Mouse (Mus musculus): Measurements from ENCODE around the gene Smg1. TPM values are rescaled to one million over a fixed set of nuclear protein-coding genes. Genes with fewer than 3 reads are reported as not detected.

The Smg1 gene
- total and polyA plus RNA-seq, 2 experiments from 2014 or later, result 14.2 to 57.4 TPM

DNA sequence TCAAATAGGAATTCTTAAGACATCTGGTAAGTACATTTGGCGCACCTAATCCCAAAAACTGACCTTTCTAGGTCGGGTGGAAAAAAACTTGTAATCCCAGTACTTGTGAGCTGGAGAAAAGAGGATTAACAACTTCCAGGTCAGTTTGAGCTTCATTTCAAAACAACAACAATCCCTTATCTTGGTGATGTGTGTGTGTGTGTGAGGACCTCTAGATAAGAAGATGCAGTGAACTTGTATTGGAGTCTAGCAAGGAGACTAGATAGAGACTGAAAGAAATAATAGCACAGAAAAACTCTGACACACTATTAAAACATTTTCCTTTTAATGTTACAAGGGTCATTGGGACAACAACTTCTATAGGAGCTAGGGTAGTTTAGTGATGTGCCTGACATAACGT is 99.9 kb downstream of the Smg1 start:
- Histone ChIP-seq H3K27me3 (ENCODE audit: insufficient read depth, low read length) (no peaks in the 10 kb centered on the region), H3K4me2 (ENCODE audit: low read depth) (no peak overlapping the region), H3K9ac (no peak overlapping the region), H3K36me3 (ENCODE audit: insufficient read depth) (peaks cover 62% of the 10 kb centered on the region), H3K27ac (ENCODE audit: low read depth, low read length) (no peak overlapping the region), H3K4me1 (ENCODE audit: insufficient read depth) (no peaks in the 10 kb centered on the region), H3K4me3 (ENCODE audit: low read depth, low read length) (no peak overlapping the region), H3K9me3 (ENCODE audit: low read length) (no peaks in the 10 kb centered on the region)
- WGBS, result 81% methylated on average over 3 of the region's 3 CpGs
- DNase-seq (no peak), ATAC-seq (no peak)
- no peak for TF ChIP-seq CTCF (IDR thresholded peaks at IDR 0.05; ENCODE audit: low read depth)

- Histone ChIP-seq H3K9ac (no peak overlapping the region), H3K4me3 (ENCODE audit: low read depth, low read length) (no peak overlapping the region), H3K27ac (ENCODE audit: low read depth, low read length) (no peak overlapping the region), H3K4me1 (ENCODE audit: insufficient read depth) (no peaks in the 10 kb centered on the region), H3K27me3 (ENCODE audit: insufficient read depth, low read length) (no peaks in the 10 kb centered on the region), H3K36me3 (ENCODE audit: insufficient read depth) (peaks cover 57% of the 10 kb centered on the region), H3K9me3 (ENCODE audit: low read length) (no peaks in the 10 kb centered on the region), H3K4me2 (ENCODE audit: low read depth) (no peak overlapping the region)
- DNase-seq (no peak), ATAC-seq (no peak)
- WGBS, result 96% methylated on average over 4 of the region's 4 CpGs
- TF ChIP-seq CTCF (IDR thresholded peaks at IDR 0.05; ENCODE audit: low read depth), result no peak
Measured at GRCm38 (mm10) chr7:118143123-118143522, 100.3 kb downstream of the Smg1 start.

GRCm38 (mm10) chr7:118141271-118141670 is 102.2 kb downstream of the Smg1 start:
- TF ChIP-seq CTCF (IDR thresholded peaks at IDR 0.05; ENCODE audit: low read depth), result no peak
- H3K27me3 ChIP-seq (ENCODE audit: insufficient read depth, low read length), result no peaks in the 10 kb centered on the region
- DNase-seq, result no peak
- no peaks in the 10 kb centered on the region for H3K4me1 ChIP-seq (ENCODE audit: insufficient read depth)
- H3K36me3 ChIP-seq (ENCODE audit: insufficient read depth), result peaks cover 68% of the 10 kb centered on the region
- H3K4me3 ChIP-seq (ENCODE audit: low read depth, low read length), result no peak overlapping the region
- H3K9ac ChIP-seq, result no peak overlapping the region
- H3K4me2 ChIP-seq (ENCODE audit: low read depth), result no peak overlapping the region
- 95% methylated on average over 7 of the region's 7 CpGs for WGBS
- H3K27ac ChIP-seq (ENCODE audit: low read depth, low read length), result no peak overlapping the region
- H3K9me3 ChIP-seq (ENCODE audit: low read length), result no peaks in the 10 kb centered on the region
- ATAC-seq, result no peak

DNA sequence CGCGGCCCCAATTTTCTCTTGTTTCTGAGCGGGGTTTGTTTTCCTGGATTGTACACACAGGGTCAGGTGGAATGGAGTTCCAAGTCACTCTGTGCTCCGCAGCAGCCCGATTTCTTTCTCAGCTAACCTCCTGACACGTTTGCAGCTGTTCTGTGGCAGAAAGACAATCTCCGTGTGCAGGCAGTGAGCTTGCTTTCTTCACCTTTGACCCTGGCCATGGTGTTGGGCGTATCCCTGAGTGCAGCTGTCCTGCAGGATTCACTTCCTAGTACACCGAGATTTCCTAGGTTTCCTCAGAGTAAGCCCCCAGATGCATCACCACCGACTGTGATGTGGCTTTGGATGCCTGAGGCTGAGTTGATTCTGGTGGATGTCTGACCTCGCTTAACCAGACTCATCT is 108.3 kb downstream of the Smg1 start:
- 84% methylated on average over 11 of the region's 11 CpGs for WGBS
- H3K36me3 ChIP-seq (ENCODE audit: insufficient read depth), result peaks cover 42% of the 10 kb centered on the region
- H3K4me3 ChIP-seq (ENCODE audit: low read depth, low read length), result no peak overlapping the region
- no peaks in the 10 kb centered on the region for H3K9me3 ChIP-seq (ENCODE audit: low read length)
- H3K27ac ChIP-seq (ENCODE audit: low read depth, low read length), result no peak overlapping the region
- no peak for ATAC-seq
- H3K4me1 ChIP-seq (ENCODE audit: insufficient read depth), result no peaks in the 10 kb centered on the region
- no peak overlapping the region for H3K4me2 ChIP-seq (ENCODE audit: low read depth)
- H3K9ac ChIP-seq, result no peak overlapping the region
- no peak for TF ChIP-seq CTCF (IDR thresholded peaks at IDR 0.05; ENCODE audit: low read depth)
- H3K27me3 ChIP-seq (ENCODE audit: insufficient read depth, low read length), result no peaks in the 10 kb centered on the region
- no peak for DNase-seq

DNA sequence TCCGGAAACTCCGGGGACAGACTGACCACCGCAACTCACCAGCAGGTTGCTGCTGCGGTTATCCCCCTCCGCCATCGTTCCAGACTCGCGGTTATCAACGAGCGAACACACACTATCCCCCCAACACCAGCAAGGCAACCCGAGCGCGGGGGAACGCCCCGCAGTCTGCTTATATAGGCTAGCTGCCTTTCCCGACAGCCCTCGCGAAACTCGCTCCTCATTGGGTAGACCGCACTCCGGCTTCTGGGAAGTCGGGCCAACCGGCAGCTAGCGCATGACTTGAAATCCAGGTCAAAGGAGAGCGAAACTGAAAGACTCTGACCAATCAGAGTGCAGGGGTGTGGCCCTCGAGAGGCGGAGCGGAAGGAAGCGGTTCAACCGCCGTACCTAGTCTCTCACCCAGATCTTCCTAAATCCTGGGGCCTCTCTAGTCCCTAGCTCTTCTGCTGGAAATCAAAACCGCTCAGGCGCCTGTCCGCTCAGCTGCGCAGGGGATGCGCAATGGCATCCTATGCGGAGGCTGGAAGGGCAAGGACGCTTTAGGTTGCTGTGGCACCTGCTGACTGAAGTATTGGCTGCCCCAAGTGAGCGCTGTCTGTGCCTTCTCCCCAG is 113.9 kb downstream of the Smg1 start, which contains the start of gene Arl6ip1:
Gene Arl6ip1 (minus strand): TSS at position 233 of the 612 bp plus-strand sequence.
- peak; percentile 98 for DNase-seq
- no peak for TF ChIP-seq CTCF (IDR thresholded peaks at IDR 0.05; ENCODE audit: low read depth)
- H3K9ac ChIP-seq, result peak within 1 kb of the TSS; percentile 87
- H3K4me1 ChIP-seq (ENCODE audit: insufficient read depth), result peaks cover 13% of the 10 kb centered on the region; the same call in 1 of the 2 replicates
- no peaks in the 10 kb centered on the region for H3K27me3 ChIP-seq (ENCODE audit: insufficient read depth, low read length)
- ATAC-seq, result peak; percentile 99
- H3K4me2 ChIP-seq (ENCODE audit: low read depth), result peak within 1 kb of the TSS; percentile 75
- H3K27ac ChIP-seq (ENCODE audit: low read depth, low read length), result peak within 1 kb of the TSS; percentile 87
- H3K9me3 ChIP-seq (ENCODE audit: low read length), result no peaks in the 10 kb centered on the region
- H3K36me3 ChIP-seq (ENCODE audit: insufficient read depth), result peaks cover 2% of the 10 kb centered on the region
- WGBS, result under 1% methylated on average over 39 of the region's 39 CpGs
- H3K4me3 ChIP-seq (ENCODE audit: low read depth, low read length), result peak within 1 kb of the TSS; percentile 87

DNA sequence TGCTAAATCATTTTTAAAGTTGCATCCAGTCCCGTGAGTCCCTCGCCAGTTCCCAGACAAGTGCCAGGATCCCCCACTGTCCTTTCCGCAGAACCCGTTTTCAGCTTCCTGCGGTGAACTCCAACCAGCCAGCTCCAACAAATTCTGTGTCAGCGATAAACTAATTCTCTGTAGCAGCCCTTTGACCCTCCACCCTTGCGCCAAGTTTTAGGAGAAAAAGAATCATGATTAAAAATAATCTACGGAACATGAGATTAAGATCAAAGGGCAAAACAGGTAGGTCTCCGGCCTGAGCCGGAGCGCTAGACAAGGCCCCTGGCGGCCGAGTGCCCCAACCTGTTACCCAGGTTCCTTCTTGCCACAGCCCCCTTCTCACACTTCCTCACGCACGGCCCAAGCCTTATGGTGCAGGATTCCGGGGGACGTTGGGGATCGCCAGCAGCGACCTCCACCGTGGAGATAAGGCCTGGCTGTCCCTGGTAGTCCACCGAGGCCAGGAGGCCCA is 114.5 kb downstream of the Smg1 start:
- peak overlapping the region; percentile 87 for H3K9ac ChIP-seq
- H3K36me3 ChIP-seq (ENCODE audit: insufficient read depth), result 0 out of 2 replicates have a peak, but pooled peaks cover 4% of the 10 kb centered on the region
- peak; percentile 45 for DNase-seq
- H3K4me1 ChIP-seq (ENCODE audit: insufficient read depth), result peaks cover 13% of the 10 kb centered on the region; the same call in 1 of the 2 replicates
- WGBS, result under 1% methylated on average over 21 of the region's 21 CpGs
- peak overlapping the region; percentile 75 for H3K4me2 ChIP-seq (ENCODE audit: low read depth)
- peak; percentile 36; the same call in 1 of the 2 replicates for TF ChIP-seq CTCF (IDR thresholded peaks at IDR 0.05; ENCODE audit: low read depth)
- H3K27me3 ChIP-seq (ENCODE audit: insufficient read depth, low read length), result no peaks in the 10 kb centered on the region
- no peaks in the 10 kb centered on the region for H3K9me3 ChIP-seq (ENCODE audit: low read length)
- ATAC-seq, result peak; percentile 54
- H3K4me3 ChIP-seq (ENCODE audit: low read depth, low read length), result peak overlapping the region; percentile 87
- peak overlapping the region; percentile 87 for H3K27ac ChIP-seq (ENCODE audit: low read depth, low read length)

DNA sequence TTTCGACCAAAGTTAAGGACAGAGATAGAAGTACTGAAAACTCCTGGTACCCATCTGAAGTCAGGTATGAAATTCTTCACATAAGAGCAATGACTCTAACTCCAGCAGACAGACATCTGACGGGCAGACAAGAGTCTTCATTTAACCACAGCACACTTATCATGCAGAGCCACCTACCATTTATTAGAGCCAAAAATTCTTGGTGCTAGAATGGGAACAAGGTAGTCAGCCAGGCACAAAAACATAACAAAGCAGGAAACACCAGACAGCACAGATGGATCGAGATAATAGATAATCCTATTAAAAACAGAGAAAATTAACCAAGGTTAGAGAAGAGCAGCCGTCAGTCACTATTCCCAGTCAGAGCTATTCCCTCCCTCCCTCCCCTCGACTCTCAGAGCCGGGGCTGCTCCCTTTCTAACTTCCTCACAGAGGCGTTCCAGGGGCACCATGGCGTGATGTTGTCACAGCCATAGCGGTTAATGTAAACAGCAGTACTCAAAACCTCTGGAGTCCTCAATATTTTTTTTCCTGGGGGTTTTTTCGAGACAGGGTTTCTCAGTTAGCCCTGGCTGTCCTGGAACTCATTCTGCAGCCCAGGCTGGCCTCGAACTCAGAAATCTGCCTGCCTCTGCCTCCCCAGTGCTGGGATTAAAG is 117.1 kb downstream of the Smg1 start:
- H3K36me3 ChIP-seq (ENCODE audit: insufficient read depth), result peaks cover 13% of the 10 kb centered on the region
- H3K9ac ChIP-seq, result no peak overlapping the region
- TF ChIP-seq CTCF (IDR thresholded peaks at IDR 0.05; ENCODE audit: low read depth), result no peak
- DNase-seq (no peak), ATAC-seq (no peak)
- H3K9me3 ChIP-seq (ENCODE audit: low read length), result no peaks in the 10 kb centered on the region
- no peak overlapping the region for H3K4me3 ChIP-seq (ENCODE audit: low read depth, low read length)
- H3K4me2 ChIP-seq (ENCODE audit: low read depth), result no peak overlapping the region
- 64% methylated on average over 11 of the region's 11 CpGs for WGBS
- H3K27ac ChIP-seq (ENCODE audit: low read depth, low read length), result no peak overlapping the region
- no peaks in the 10 kb centered on the region for H3K27me3 ChIP-seq (ENCODE audit: insufficient read depth, low read length)
- H3K4me1 ChIP-seq (ENCODE audit: insufficient read depth), result peaks cover 13% of the 10 kb centered on the region; the same call in 1 of the 2 replicates
